Mouse (Mus musculus) hindbrain, embryonic 14.5 days (tissue): ENCODE measurements around the gene Catsper3. TPM values are rescaled to one million over a fixed set of nuclear protein-coding genes. Genes with fewer than 3 reads are reported as not detected.

Experiments used
- ATAC-seq: fragments of 200-750 bp; cut with Nextera tagmentation; 2 replicates; pipeline ENCODE4 v1.8.0; 2017; ENCODE audit warnings: moderate number of reproducible peaks, mild to moderate bottlenecking, moderate TSS enrichment, moderate library complexity; ENCODE audit not compliant: low FRiP score
- DNase-seq: peaks from one replicate; pipeline ENCODE4 v3.0.0-alpha.2; 2015; ENCODE audit warnings: low spot score
- H3K27ac ChIP-seq: fragments of 300-500 bp; sonication (generic); 2 replicates; pipeline ENCODE4 v1.5.1; 2014; ENCODE audit warnings: mild to moderate bottlenecking, moderate library complexity
- H3K27me3 ChIP-seq: fragments of 300-500 bp; sonication (generic); 2 replicates; pipeline ENCODE4 v1.6.1; 2014; ENCODE audit warnings: mild to moderate bottlenecking, low read length, mixed read lengths; ENCODE audit not compliant: control insufficient read depth, insufficient read depth
- H3K36me3 ChIP-seq: fragments of 300-500 bp; sonication (generic); replicated peaks from 2 replicates; pipeline ENCODE4 v1.6.1; 2014; ENCODE audit not compliant: control insufficient read depth, insufficient read depth
- H3K4me1 ChIP-seq: fragments of 300-500 bp; sonication (generic); replicated peaks from 2 replicates; pipeline ENCODE4 v1.6.1; 2014; ENCODE audit warnings: antibody characterized with exemption, low read length, mixed read lengths; ENCODE audit not compliant: control insufficient read depth, insufficient read depth
- H3K4me2 ChIP-seq: fragments of 300-500 bp; sonication (generic); replicated peaks from 2 replicates; pipeline ENCODE4 v1.6.1; 2014; ENCODE audit warnings: mild to moderate bottlenecking, moderate library complexity
- H3K4me3 ChIP-seq: fragments of 300-500 bp; sonication (generic); replicated peaks from 2 replicates; pipeline ENCODE4 v1.5.1; 2014; ENCODE audit warnings: mild to moderate bottlenecking, low read length
- H3K9ac ChIP-seq: fragments of 300-500 bp; sonication (generic); 2 replicates; pipeline ENCODE4 v1.6.1; 2014
- H3K9me3 ChIP-seq: fragments of 300-500 bp; sonication (generic); 2 replicates; pipeline ENCODE4 v1.6.1; 2016; ENCODE audit warnings: low read length; ENCODE audit not compliant: control insufficient read depth
- WGBS: fragments of 180-500 bp; shearing (Covaris S2); extraction: QIAGEN DNeasy Blood & Tissue Kit; methylation state at CpG from one replicate; pipeline ENCODE4 v1.1.7; 2014; 5-methylcytosine and 5-hydroxymethylcytosine counted together
- polyA plus RNA-seq: library from polyadenylated mRNA; unstranded; fragments of >200 nt; fragmentation: Nextera tagmentation; extraction: Ambion mirVana; gene quantifications from 2 replicates; pipeline ENCODE4 v1.2.1, GENCODE M21; 2014

Gene Catsper3
- polyA plus RNA-seq, 1 experiment from 2014 or later, result not detected

DNA sequence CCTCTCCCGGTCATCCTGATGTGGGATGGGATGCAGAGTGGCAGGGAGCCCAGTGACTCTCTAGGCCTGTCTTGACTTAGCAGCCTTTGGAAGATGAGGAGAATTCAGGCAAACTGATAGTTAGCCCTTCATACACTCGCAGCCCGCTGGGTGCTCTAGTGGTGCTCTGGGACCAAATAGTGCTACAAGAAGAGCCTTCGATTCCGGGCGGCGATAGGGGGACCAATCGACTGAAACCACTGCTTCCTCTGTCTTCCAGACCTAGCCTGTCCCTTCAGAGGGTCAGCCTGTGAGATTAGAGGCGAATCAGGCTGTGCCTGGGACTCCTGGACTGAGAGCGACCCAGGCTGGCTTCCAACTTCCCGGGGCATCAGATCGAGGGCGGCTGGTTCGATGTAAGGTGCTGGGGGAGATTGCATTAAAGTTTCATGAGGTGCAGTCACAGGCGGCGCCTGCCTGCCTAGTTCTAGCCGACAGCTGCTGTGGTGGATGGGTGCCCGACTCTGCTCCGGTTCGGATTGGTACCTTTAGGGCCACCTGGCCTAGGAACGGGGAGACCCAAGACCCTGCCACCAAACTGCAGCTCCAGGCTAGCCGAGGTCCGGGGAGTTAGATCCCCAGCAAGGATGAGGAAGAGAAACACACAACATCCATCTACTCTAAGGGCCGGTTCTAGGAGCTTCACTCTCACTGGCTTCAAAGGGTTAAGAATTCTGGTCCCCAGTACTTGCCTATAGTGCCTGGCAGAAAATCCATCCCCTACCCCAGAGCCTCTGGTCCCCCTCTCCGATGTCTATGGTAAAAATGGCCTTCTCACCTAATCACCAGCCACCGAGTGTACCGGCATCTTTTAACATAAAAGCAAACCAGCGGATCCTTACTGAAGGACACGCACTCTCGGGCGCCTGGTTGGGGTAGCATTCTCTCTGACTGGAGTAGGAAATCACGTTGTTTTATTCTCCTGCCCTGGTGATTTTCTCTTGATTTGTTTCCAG lies 52.7 kb downstream of the Catsper3 start:
- Histone ChIP-seq H3K27ac (no peak overlapping the region), H3K4me1 (no peaks in the 10 kb centered on the region), H3K9me3 (no peaks in the 10 kb centered on the region), H3K36me3 (no peaks in the 10 kb centered on the region), H3K27me3 (peaks cover 92% of the 10 kb centered on the region), H3K4me2 (no peak overlapping the region), H3K4me3 (no peak overlapping the region), H3K9ac (no peak overlapping the region)
- DNase-seq (no peak), ATAC-seq (no peak)
- WGBS, result 2% methylated on average over 32 of the region's 32 CpGs

GRCm38 (mm10) chr13:55840223-55840622 lies 55.9 kb downstream of the Catsper3 start:
- DNase-seq (no peak), ATAC-seq (no peak)
- Histone ChIP-seq H3K4me1 (no peaks in the 10 kb centered on the region), H3K4me3 (no peak overlapping the region), H3K36me3 (no peaks in the 10 kb centered on the region), H3K27me3 (peaks cover 72% of the 10 kb centered on the region), H3K9ac (no peak overlapping the region), H3K27ac (no peak overlapping the region), H3K9me3 (peaks cover 5% of the 10 kb centered on the region; the same call in 1 of the 2 replicates), H3K4me2 (no peak overlapping the region)
- 16% methylated on average over 14 of the region's 14 CpGs for WGBS

DNA sequence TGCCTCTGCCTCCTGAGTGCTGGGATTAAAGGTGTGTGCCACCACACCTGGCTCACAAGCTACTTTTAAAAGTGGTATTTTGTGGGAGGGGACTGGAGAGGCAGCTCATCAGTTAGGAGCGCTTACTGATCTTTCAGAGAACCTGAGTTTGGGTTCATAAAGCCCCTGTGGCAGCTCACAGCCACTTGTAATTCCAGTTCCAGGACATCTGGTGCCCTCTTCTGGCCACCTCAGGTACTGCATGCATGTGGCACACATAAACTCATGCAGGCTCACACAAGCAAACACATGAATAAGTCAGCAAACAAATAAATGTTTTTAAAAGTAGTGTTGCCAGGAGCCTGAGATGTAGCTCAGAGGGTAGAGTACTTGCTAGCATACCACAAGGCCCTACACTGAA lies 59.3 kb downstream of the Catsper3 start:
- H3K27ac ChIP-seq, result no peak overlapping the region
- DNase-seq (no peak), ATAC-seq (no peak)
- WGBS, result 94% methylated on average over 1 of the region's 1 CpGs
- peaks cover 64% of the 10 kb centered on the region for H3K27me3 ChIP-seq
- H3K36me3 ChIP-seq, result no peaks in the 10 kb centered on the region
- no peak overlapping the region for H3K9ac ChIP-seq
- H3K9me3 ChIP-seq, result peaks cover 5% of the 10 kb centered on the region; the same call in 1 of the 2 replicates
- H3K4me1 ChIP-seq, result no peaks in the 10 kb centered on the region
- H3K4me3 ChIP-seq, result no peak overlapping the region
- H3K4me2 ChIP-seq, result no peak overlapping the region

GRCm38 (mm10) chr13:55847805-55848204 lies 63.4 kb downstream of the Catsper3 start:
- no peak overlapping the region for H3K4me2 ChIP-seq
- no peak overlapping the region for H3K27ac ChIP-seq
- no peaks in the 10 kb centered on the region for H3K4me1 ChIP-seq
- no peak for ATAC-seq
- H3K36me3 ChIP-seq, result no peaks in the 10 kb centered on the region
- H3K9me3 ChIP-seq, result peaks cover 5% of the 10 kb centered on the region; the same call in 1 of the 2 replicates
- no peak overlapping the region for H3K4me3 ChIP-seq
- H3K9ac ChIP-seq, result no peak overlapping the region
- 67% methylated on average over 10 of the region's 10 CpGs for WGBS
- peaks cover 37% of the 10 kb centered on the region for H3K27me3 ChIP-seq
- DNase-seq, result no peak

DNA sequence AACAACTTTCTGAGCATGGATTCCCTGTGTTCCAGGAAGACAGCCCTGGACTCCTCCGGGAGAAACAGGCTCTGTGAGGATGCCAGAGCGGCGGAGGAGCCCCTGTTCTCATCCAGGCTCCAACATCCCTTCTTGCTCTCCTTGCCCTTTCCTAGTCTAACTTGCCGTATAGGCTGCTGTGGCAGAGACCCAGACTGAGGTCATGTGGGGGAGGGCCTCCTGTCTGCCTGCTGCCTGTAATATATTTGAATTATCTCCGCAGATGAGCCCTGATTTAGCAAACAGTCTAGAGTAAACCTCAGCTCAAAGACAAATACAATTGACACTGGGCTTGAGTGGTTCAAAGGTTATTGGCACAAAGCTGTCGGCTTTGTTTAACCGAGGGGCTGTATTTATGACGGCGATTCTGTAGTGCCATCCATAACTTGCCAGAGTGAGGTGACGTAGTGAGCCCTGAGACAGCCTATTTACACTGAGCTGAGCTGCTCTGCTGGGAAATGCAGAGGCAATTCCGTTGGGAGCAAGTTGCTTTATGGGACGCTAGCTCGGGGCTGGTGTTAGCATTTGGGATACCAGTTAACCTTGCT lies 64.3 kb downstream of the Catsper3 start:
- no peaks in the 10 kb centered on the region for H3K4me1 ChIP-seq
- no peak overlapping the region for H3K4me2 ChIP-seq
- DNase-seq (no peak), ATAC-seq (no peak)
- H3K9me3 ChIP-seq, result peaks cover 3% of the 10 kb centered on the region; the same call in 1 of the 2 replicates
- H3K27ac ChIP-seq, result no peak overlapping the region
- no peak overlapping the region for H3K4me3 ChIP-seq
- WGBS, result 53% methylated on average over 13 of the region's 13 CpGs
- no peaks in the 10 kb centered on the region for H3K36me3 ChIP-seq
- H3K27me3 ChIP-seq, result peaks cover 42% of the 10 kb centered on the region
- no peak overlapping the region for H3K9ac ChIP-seq

GRCm38 (mm10) chr13:55850726-55851125 lies 66.4 kb downstream of the Catsper3 start:
- Histone ChIP-seq H3K9ac (no peak overlapping the region), H3K27me3 (peaks cover 50% of the 10 kb centered on the region), H3K36me3 (no peaks in the 10 kb centered on the region), H3K9me3 (no peaks in the 10 kb centered on the region), H3K4me1 (no peaks in the 10 kb centered on the region), H3K27ac (no peak overlapping the region), H3K4me3 (no peak overlapping the region), H3K4me2 (no peak overlapping the region)
- WGBS, result 76% methylated on average over 5 of the region's 5 CpGs
- no peak for DNase-seq
- ATAC-seq, result no peak

GRCm38 (mm10) chr13:55852205-55852604 lies 67.8 kb downstream of the Catsper3 start:
- no peaks in the 10 kb centered on the region for H3K9me3 ChIP-seq
- no peaks in the 10 kb centered on the region for H3K36me3 ChIP-seq
- no peak for DNase-seq
- no peak overlapping the region for H3K9ac ChIP-seq
- ATAC-seq, result no peak
- no peak overlapping the region for H3K4me2 ChIP-seq
- WGBS, result 67% methylated on average over 3 of the region's 3 CpGs
- H3K4me3 ChIP-seq, result no peak overlapping the region
- no peaks in the 10 kb centered on the region for H3K4me1 ChIP-seq
- H3K27me3 ChIP-seq, result peaks cover 51% of the 10 kb centered on the region
- no peak overlapping the region for H3K27ac ChIP-seq

- no peak overlapping the region for H3K27ac ChIP-seq
- H3K9ac ChIP-seq, result no peak overlapping the region
- no peaks in the 10 kb centered on the region for H3K36me3 ChIP-seq
- WGBS, result 59% methylated on average over 7 of the region's 7 CpGs
- H3K9me3 ChIP-seq, result no peaks in the 10 kb centered on the region
- DNase-seq, result no peak
- H3K4me3 ChIP-seq, result no peak overlapping the region
- no peak overlapping the region for H3K4me2 ChIP-seq
- peaks cover 61% of the 10 kb centered on the region for H3K27me3 ChIP-seq
- no peak for ATAC-seq
- no peaks in the 10 kb centered on the region for H3K4me1 ChIP-seq
Measured at GRCm38 (mm10) chr13:55855793-55856192, 71.4 kb downstream of the Catsper3 start.

- no peaks in the 10 kb centered on the region for H3K4me1 ChIP-seq
- peaks cover 62% of the 10 kb centered on the region for H3K27me3 ChIP-seq
- no peaks in the 10 kb centered on the region for H3K9me3 ChIP-seq
- no peak overlapping the region for H3K27ac ChIP-seq
- ATAC-seq (no peak), DNase-seq (no peak)
- H3K4me3 ChIP-seq, result no peak overlapping the region
- 94% methylated on average over 5 of the region's 5 CpGs for WGBS
- H3K4me2 ChIP-seq, result no peak overlapping the region
- no peaks in the 10 kb centered on the region for H3K36me3 ChIP-seq
- no peak overlapping the region for H3K9ac ChIP-seq
Measured at GRCm38 (mm10) chr13:55858463-55858862, 74.1 kb downstream of the Catsper3 start.
